Mouse (Mus musculus) Patski (cell line): Measurements from ENCODE around the gene Prdm9. TPM values are rescaled to one million over a fixed set of nuclear protein-coding genes. Genes with fewer than 3 reads are reported as not detected.

Experiments used
- ATAC-seq: fragments of 100-300 bp; one replicate; pipeline ENCODE4 v1.8.0; 2021
- CTCF ChIA-PET: fragments of 350-600 bp; sonication (Branson Sonifier 250); formaldehyde crosslinking; loops from one replicate; lab custom pipeline; 2022; ENCODE audit warnings: inconsistent platforms; lab: Charles Lee
- POLR2A ChIA-PET: fragments of 350-600 bp; sonication (Branson Sonifier 250); formaldehyde crosslinking; loops from one replicate; lab custom pipeline; 2022; ENCODE audit warnings: antibody characterized with exemption, inconsistent platforms; lab: Charles Lee
- DNase-seq: peaks from one replicate; pipeline ENCODE4 v3.0.0-alpha.2; 2011; ENCODE audit warnings: low read depth, low spot score
- H3K27me3 ChIP-seq: fragments of 371-371 bp; one replicate; pipeline ENCODE4 v1.5.1; 2021
- CTCF ChIP-seq: fragments of 100-300 bp; IDR thresholded peaks from one replicate; pipeline ENCODE4 v1.5.1; 2021
- in situ Hi-C: fragments of 300-500 bp; cut with MboI; formaldehyde crosslinking; loops from 3 replicates; pipeline ENCODE4 v1.11.1; 2018; ENCODE audit warnings: low pct_unique_long_range_greater_than_20kb, mixed read lengths
- polyA plus RNA-seq: library from polyadenylated mRNA; unstranded; gene quantifications from one replicate; pipeline ENCODE4 v1.2.3, GENCODE M21; 2021

Gene Prdm9
- polyA plus RNA-seq, 1 experiment from 2014 or later: 7.7 TPM

GRCm38 (mm10) chr17:15497882-15498752, 66.0 kb downstream of the Prdm9 start:
- H3K27me3 ChIP-seq: no peaks in the 10 kb centered on the region
- CTCF ChIA-PET: no interaction called here
- POLR2A ChIA-PET: no interaction called here
- ATAC-seq: peak; percentile 89
- DNase-seq: peak; percentile 39
- in situ Hi-C loops: no loop called here
- no peak for TF ChIP-seq CTCF

Other genes with a start within 250 kb of the Prdm9 start
- gene Dll1, start 187.5 kb downstream of the Prdm9 start, polyA plus RNA-seq: 19.7 TPM
- 31.4 TPM for gene Fam120b, start 168.2 kb downstream of the Prdm9 start, polyA plus RNA-seq
- 195 TPM for gene Psmb1, start 64.6 kb downstream of the Prdm9 start, polyA plus RNA-seq
- 47.7 TPM for gene Tbp, start 64.5 kb downstream of the Prdm9 start, polyA plus RNA-seq
- gene Pdcd2, start 37.1 kb downstream of the Prdm9 start, polyA plus RNA-seq: 59.4 TPM
- gene Chd1, start 140.6 kb upstream of the Prdm9 start, polyA plus RNA-seq: 32.6 TPM